Mouse (Mus musculus) liver, embryonic 13.5 days (tissue): ENCODE measurements around the gene Ndc1. TPM values are rescaled to one million over a fixed set of nuclear protein-coding genes. Genes with fewer than 3 reads are reported as not detected.

Experiments used
- ATAC-seq: fragments of 200-750 bp; cut with Nextera tagmentation; 2 replicates; pipeline ENCODE4 v1.8.0; 2017; ENCODE audit warnings: low read depth, mild to moderate bottlenecking, moderate number of reproducible peaks, moderate library complexity
- DNase-seq: peaks from one replicate; pipeline ENCODE4 v3.0.0; 2022
- H3K27ac ChIP-seq: fragments of 300-500 bp; sonication (generic); 2 replicates; pipeline ENCODE4 v1.5.1; 2015; ENCODE audit warnings: moderate library complexity, mild to moderate bottlenecking, inconsistent platforms
- H3K27me3 ChIP-seq: fragments of 300-500 bp; sonication (generic); 2 replicates; pipeline ENCODE4 v1.6.1; 2015; ENCODE audit warnings: mild to moderate bottlenecking, inconsistent platforms
- H3K36me3 ChIP-seq: fragments of 300-500 bp; sonication (generic); 2 replicates; pipeline ENCODE4 v1.6.1; 2015; ENCODE audit warnings: mild to moderate bottlenecking, inconsistent platforms
- H3K4me1 ChIP-seq: fragments of 300-500 bp; sonication (generic); replicated peaks from 2 replicates; pipeline ENCODE4 v1.6.1; 2015; ENCODE audit warnings: inconsistent platforms
- H3K4me2 ChIP-seq: fragments of 300-500 bp; sonication (generic); 2 replicates; pipeline ENCODE4 v1.6.1; 2015; ENCODE audit warnings: inconsistent platforms, mild to moderate bottlenecking, moderate library complexity
- H3K4me3 ChIP-seq: fragments of 300-500 bp; sonication (generic); replicated peaks from 2 replicates; pipeline ENCODE4 v1.5.1; 2015; ENCODE audit warnings: mild to moderate bottlenecking, inconsistent platforms
- H3K9ac ChIP-seq: fragments of 300-500 bp; sonication (generic); 2 replicates; pipeline ENCODE4 v1.6.1; 2015; ENCODE audit warnings: mild to moderate bottlenecking, inconsistent platforms
- H3K9me3 ChIP-seq: fragments of 300-500 bp; sonication (generic); replicated peaks from 2 replicates; pipeline ENCODE4 v1.6.1; 2016; ENCODE audit warnings: inconsistent platforms
- WGBS: fragments of 180-500 bp; shearing (Covaris S2); methylation state at CpG from one replicate; pipeline ENCODE4 v1.1.7; 2015; ENCODE audit not compliant: insufficient replicate concordance; 5-methylcytosine and 5-hydroxymethylcytosine counted together
- microRNA-seq: library from miRNA; unstranded; fragments of <30 nt; microRNA quantifications from one replicate; pipeline ENCODE4, GENCODE M21; 2016
- polyA plus RNA-seq: library from polyadenylated mRNA; unstranded; fragments of >200 nt; fragmentation: Nextera tagmentation; extraction: Ambion mirVana; gene quantifications from 2 replicates; pipeline ENCODE4 v1.2.1, GENCODE M21; 2015

Ndc1 gene
- polyA plus RNA-seq, 1 experiment from 2014 or later, result 18.5 TPM

GRCm38 (mm10) chr4:107460468-107460867 lies 92.9 kb downstream of the Ndc1 start:
- Histone ChIP-seq H3K4me2 (no peak overlapping the region), H3K36me3 (no peaks in the 10 kb centered on the region), H3K4me1 (peaks cover 35% of the 10 kb centered on the region), H3K9ac (no peak overlapping the region), H3K27ac (no peak overlapping the region), H3K9me3 (no peaks in the 10 kb centered on the region), H3K27me3 (peaks cover 4% of the 10 kb centered on the region; the same call in 1 of the 2 replicates), H3K4me3 (no peak overlapping the region)
- DNase-seq, result no peak
- ATAC-seq, result no peak
- 78% methylated on average over 11 of the region's 11 CpGs for WGBS

Small RNA genes within 50 kb of the gene (microRNA-seq; reads per million reads assigned to microRNA genes)
- not detected for gene Gm24804

Other genes with a start within 250 kb of the Ndc1 start
- 150 and 179 TPM in 2 replicates for gene Tmem59, start 189.4 kb upstream of the Ndc1 start, polyA plus RNA-seq
- gene Tceanc2, start 188.7 kb upstream of the Ndc1 start, polyA plus RNA-seq, result 12.7 and 16.9 TPM in 2 replicates
- gene Ldlrad1, start 158.6 kb upstream of the Ndc1 start, polyA plus RNA-seq, result not detected in 2 replicates
- gene Lrrc42, start 114.3 kb upstream of the Ndc1 start, polyA plus RNA-seq, result 16.8 and 18.1 TPM in 2 replicates
- 9.1 and 9.2 TPM in 2 replicates for gene Hspb11, start 114.2 kb upstream of the Ndc1 start, polyA plus RNA-seq
- not detected in 2 replicates for gene Dio1, start 60.6 kb upstream of the Ndc1 start, polyA plus RNA-seq
- 28.1 and 28.7 TPM in 2 replicates for gene Yipf1, start 53.4 kb upstream of the Ndc1 start, polyA plus RNA-seq
- 0.34 and 0.69 TPM in 2 replicates for gene Glis1, start 66.8 kb downstream of the Ndc1 start, polyA plus RNA-seq